ENCODE assay signal across 8 mouse cellular contexts in genomic region chr16:45159389-45159716, GRCm38 (mm10). TPM values are rescaled to one million over a fixed set of nuclear protein-coding genes. Genes with fewer than 3 reads are reported as not detected.
DNase-seq lines count a peak whose midpoint lies in the region; ATAC-seq and TF ChIP-seq lines count a peak whose summit lies in the region.

No protein-coding gene starts in this region.

- ATAC-seq in frontal cortex, adult (ENCODE audit: low TSS enrichment), result 0 out of 2 replicates have a peak, but pooled peaks have one; percentile 0
- ATAC-seq in liver, embryonic 11.5 days (replicated peaks; ENCODE audit: low FRiP score), result no peak

- no peaks in the 10 kb centered on the region for H3K27me3 ChIP-seq in thymus, adult 2 months (ENCODE audit: control insufficient read depth, insufficient read depth, low read length)
- H3K27me3 ChIP-seq in liver, embryonic 11.5 days (replicated peaks; ENCODE audit: control insufficient read depth, insufficient read depth, low read length), result no peaks in the 10 kb centered on the region

- peak overlapping the region; percentile 85 for H3K4me3 ChIP-seq in thymus, adult 2 months (ENCODE audit: control insufficient read depth, insufficient read depth, low read length)
- peak overlapping the region; percentile 92 for H3K4me3 ChIP-seq in liver, embryonic 11.5 days (ENCODE audit: low read depth, low read length)

- no peak for TF ChIP-seq CTCF in thymus, adult 2 months (IDR thresholded peaks at IDR 0.05; ENCODE audit: borderline replicate concordance, control insufficient read depth, extremely low read depth, insufficient read depth, low read length, poor library complexity)

- no peaks in the 10 kb centered on the region for H3K9me3 ChIP-seq in liver, embryonic 11.5 days (ENCODE audit: control insufficient read depth, low read length)

- no peak overlapping the region for H3K27ac ChIP-seq in thymus, adult 2 months (ENCODE audit: control insufficient read depth, insufficient read depth, low read length)
- H3K27ac ChIP-seq in liver, embryonic 11.5 days (ENCODE audit: low read depth, low read length), result peak overlapping the region; percentile 83

- peaks cover 9% of the 10 kb centered on the region; the same call in 1 of the 2 replicates for H3K4me1 ChIP-seq in thymus, adult 2 months (replicated peaks; ENCODE audit: control insufficient read depth, insufficient read depth, low read length)
- no peaks in the 10 kb centered on the region; the same call in 1 of the 2 replicates for H3K4me1 ChIP-seq in liver, embryonic 11.5 days (replicated peaks; ENCODE audit: control insufficient read depth, insufficient read depth, low read length)

- peak overlapping the region; percentile 91 for H3K9ac ChIP-seq in liver, embryonic 11.5 days (ENCODE audit: low read depth, low read length)

- DNase-seq in frontal cortex, postnatal 25 days (ENCODE audit: low spot score in 2 of 2), result no peak
- DNase-seq in thymus, adult 2 months, result no peak
- DNase-seq in thymus, postnatal 10 days (ENCODE audit: low spot score in 2 of 2), result no peak
- DNase-seq in liver, embryonic 11.5 days (ENCODE audit: low spot score), result no peak
- DNase-seq in right cerebral cortex, adult 2 months (ENCODE audit: low spot score in 2 of 2), result no peak
- DNase-seq in urinary bladder, postnatal 25 days (ENCODE audit: low spot score), result no peak
- DNase-seq in adrenal gland, postnatal 25 days, result no peak

- WGBS in thymus, adult 2 months, result under 1% methylated on average over 11 of the region's 11 CpGs
- 4% methylated on average over 11 of the region's 11 CpGs for WGBS in liver, embryonic 11.5 days

- H3K36me3 ChIP-seq in thymus, adult 2 months (ENCODE audit: control insufficient read depth, insufficient read depth, low read length), result no peaks in the 10 kb centered on the region
- H3K36me3 ChIP-seq in liver, embryonic 11.5 days (ENCODE audit: control insufficient read depth, insufficient read depth, low read length), result no peaks in the 10 kb centered on the region; the same call in 1 of the 2 replicates

- no peak for TF ChIP-seq POLR2A in thymus, adult 2 months (IDR thresholded peaks at IDR 0.05; ENCODE audit: control insufficient read depth, extremely low read depth, insufficient read depth, low read length, poor library complexity)

- H3K4me2 ChIP-seq in liver, embryonic 11.5 days, result peak overlapping the region; percentile 86

RNA-seq across cellular contexts. Expression of gene Atg3, which starts 0.8 kb away (rescaled TPM):
- 25.8 and 37.7 TPM in 2 replicates for polyA plus RNA-seq in thymus, adult 2 months (2012; rRNA removed)
- polyA plus RNA-seq in liver, embryonic 11.5 days (2014; fragmentation: Nextera tagmentation; extraction: Ambion mirVana), result 39.5 and 42.0 TPM in 2 replicates
- 63.6 and 64.4 TPM in 2 replicates for total RNA-seq in adrenal gland, postnatal 25 days (2021)

RNA-seq across cellular contexts. Expression of gene Slc35a5, which starts 0.8 kb away (rescaled TPM):
- polyA plus RNA-seq in thymus, adult 2 months (2012; rRNA removed), result 17.6 and 22.7 TPM in 2 replicates
- polyA plus RNA-seq in liver, embryonic 11.5 days (2014; fragmentation: Nextera tagmentation; extraction: Ambion mirVana), result 9.7 and 12.4 TPM in 2 replicates
- 24.7 and 48.4 TPM in 2 replicates for total RNA-seq in adrenal gland, postnatal 25 days (2021)
